Mouse (Mus musculus) spleen, adult 2 months (tissue): ENCODE results near the gene Pan3.

Experiments used
- CTCF ChIP-seq: fragments of 200-500 bp; IDR thresholded peaks from 2 replicates; pipeline ENCODE4 v1.5.1; 2011; ENCODE audit warnings: mild to moderate bottlenecking, inconsistent platforms; ENCODE audit not compliant: insufficient read depth, insufficient read length, insufficient replicate concordance; ENCODE audit errors: extremely low read depth
- POLR2A ChIP-seq: fragments of 200-500 bp; IDR thresholded peaks from 2 replicates; pipeline ENCODE4 v1.6.1; 2011; ENCODE audit warnings: low read depth, low read length, inconsistent platforms

DNA sequence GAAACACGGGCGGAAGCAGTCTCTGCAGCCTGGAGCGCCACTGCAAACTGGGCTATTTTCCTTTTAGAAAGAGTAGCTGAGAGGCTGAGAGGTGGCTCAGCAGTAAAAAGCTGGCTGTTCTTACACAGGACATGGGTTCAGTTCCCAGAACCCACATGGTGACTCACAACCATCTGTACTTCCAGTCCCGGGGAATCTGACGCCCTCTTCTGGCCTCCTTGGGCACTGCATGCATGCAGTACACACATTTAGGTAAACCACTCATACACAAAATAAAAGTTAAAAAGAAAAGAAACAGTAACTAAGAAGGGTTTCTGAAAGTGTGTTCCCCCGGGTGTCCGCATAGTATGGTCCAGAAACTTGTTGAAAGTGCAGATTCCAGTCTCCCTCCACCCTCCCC lies 149.2 kb downstream of the Pan3 start:
- TF ChIP-seq CTCF, result no peak
- TF ChIP-seq POLR2A, result no peak
